Mouse (Mus musculus): ENCODE measurements at regions not wholly inside any gene's neighbourhood (a gene's known extent, or its start where the extent isn't known, plus 50 kb on each side); places are given as distances from the start of the nearest gene placed in this dataset.
"Not testable (repeated sequence)": the region's sequence is repeated elsewhere in the genome, so short reads cannot be mapped to it uniquely, and the experiment has no call there.

DNA sequence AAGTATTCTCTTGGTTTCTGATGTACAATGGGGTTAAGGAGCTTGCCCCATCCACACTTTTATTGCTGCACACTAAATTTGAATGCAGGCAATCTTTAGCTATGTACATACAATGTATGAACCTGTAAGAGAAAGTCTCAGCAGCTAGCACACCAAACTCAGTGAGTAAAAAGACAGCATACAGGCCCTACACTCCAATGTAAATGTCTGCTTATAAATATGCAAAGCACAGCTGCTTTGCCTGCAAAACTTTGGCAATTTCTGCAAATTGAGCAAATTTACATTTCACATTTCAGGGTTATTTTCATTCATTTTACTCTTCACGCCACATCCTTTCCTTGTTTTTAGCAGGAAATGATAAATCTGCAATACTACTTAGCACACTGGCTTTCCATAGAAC is 203.8 kb upstream of the Ptprz1 start:
- H3K27ac ChIP-seq, result no peak overlapping the region
- no peaks in the 10 kb centered on the region for H3K9me3 ChIP-seq (replicated peaks; ENCODE audit: low read length)
- H3K4me1 ChIP-seq (replicated peaks; ENCODE audit: insufficient read depth, low read length), result no peaks in the 10 kb centered on the region
- H3K9ac ChIP-seq (ENCODE audit: low read depth, low read length), result no peak overlapping the region
- no peaks in the 10 kb centered on the region for H3K36me3 ChIP-seq (ENCODE audit: insufficient read depth, low read length)
- no peak for TF ChIP-seq CTCF (IDR thresholded peaks at IDR 0.05; ENCODE audit: low read depth)
- ATAC-seq (replicated peaks; ENCODE audit: low FRiP score, low read depth) (no peak), DNase-seq (ENCODE audit: low spot score) (no peak)
- no peaks in the 10 kb centered on the region for H3K27me3 ChIP-seq (ENCODE audit: insufficient read depth, low read length)
- 83% methylated on average over 1 of the region's 1 CpGs for WGBS
- no peak overlapping the region for H3K4me3 ChIP-seq (replicated peaks; ENCODE audit: low read depth, low read length)
- no peak overlapping the region for H3K4me2 ChIP-seq (ENCODE audit: low read length)

DNA sequence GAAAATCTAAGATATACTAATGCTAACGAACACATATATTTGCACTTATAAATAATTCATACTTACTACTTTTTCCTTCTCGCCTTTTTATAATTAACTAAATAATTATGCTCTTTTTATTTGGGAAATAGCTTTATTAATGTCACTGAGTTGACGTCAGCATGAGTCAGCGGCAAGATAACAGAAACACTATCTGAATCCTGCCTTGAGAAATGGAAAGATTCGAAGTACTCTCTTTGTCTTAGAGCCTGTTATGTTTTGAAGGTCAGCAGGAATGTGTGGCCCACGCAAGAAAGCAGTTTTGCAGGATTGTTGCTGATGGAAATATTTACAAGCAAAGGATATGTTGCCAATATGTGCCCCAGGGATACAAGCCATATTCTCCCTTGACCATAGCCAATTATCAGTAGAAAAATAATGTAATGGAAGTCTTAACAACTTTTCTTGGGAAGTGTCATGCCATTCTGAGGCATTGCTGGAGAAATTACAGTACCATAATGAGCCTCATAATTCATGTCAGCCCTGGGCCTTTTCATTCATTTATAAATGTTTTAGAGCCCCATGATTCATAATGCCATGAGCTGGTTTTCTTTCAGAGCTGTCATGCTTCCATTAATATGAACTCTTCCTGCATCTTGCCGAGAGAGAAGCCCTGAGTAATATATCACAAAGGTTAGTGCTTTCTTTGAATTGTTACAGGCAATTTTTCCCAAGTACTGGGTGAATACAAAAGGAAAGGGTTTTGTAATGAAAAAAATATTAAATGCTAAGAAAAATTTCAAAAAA is 206.9 kb upstream of the Ptprz1 start:
- 64% methylated on average over 7 of the region's 7 CpGs for WGBS
- no peaks in the 10 kb centered on the region for H3K36me3 ChIP-seq (ENCODE audit: insufficient read depth, low read length)
- no peak overlapping the region for H3K4me2 ChIP-seq (ENCODE audit: low read length)
- no peak for TF ChIP-seq CTCF (IDR thresholded peaks at IDR 0.05; ENCODE audit: low read depth)
- no peak overlapping the region for H3K27ac ChIP-seq
- H3K4me1 ChIP-seq (replicated peaks; ENCODE audit: insufficient read depth, low read length), result no peaks in the 10 kb centered on the region
- DNase-seq (ENCODE audit: low spot score) (no peak), ATAC-seq (replicated peaks; ENCODE audit: low FRiP score, low read depth) (no peak)
- H3K4me3 ChIP-seq (replicated peaks; ENCODE audit: low read depth, low read length), result no peak overlapping the region
- no peaks in the 10 kb centered on the region for H3K9me3 ChIP-seq (replicated peaks; ENCODE audit: low read length)
- H3K27me3 ChIP-seq (ENCODE audit: insufficient read depth, low read length), result no peaks in the 10 kb centered on the region
- no peak overlapping the region for H3K9ac ChIP-seq (ENCODE audit: low read depth, low read length)

DNA sequence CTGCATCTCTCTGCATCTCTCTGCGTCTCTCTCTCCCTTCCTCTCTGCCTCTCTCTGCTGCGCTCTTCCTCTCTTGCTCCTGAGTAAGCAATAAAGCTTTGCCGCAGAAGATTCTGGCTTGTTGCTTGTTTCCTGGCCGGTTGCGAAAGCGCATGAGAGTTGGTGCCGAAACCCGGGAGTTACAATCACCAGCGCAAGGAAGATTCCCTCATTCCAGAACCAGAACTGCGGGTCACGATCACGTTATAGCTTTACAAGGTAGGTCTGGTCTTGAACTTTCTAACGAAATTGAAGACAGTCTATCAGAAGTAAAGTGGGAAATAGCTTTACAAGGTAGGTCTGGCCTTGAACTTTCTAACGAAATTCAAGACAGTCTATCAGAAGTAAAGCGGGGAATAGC is 217.9 kb upstream of the Ptprz1 start:
- H3K36me3 ChIP-seq (ENCODE audit: insufficient read depth, low read length); H3K27me3 ChIP-seq (ENCODE audit: insufficient read depth, low read length); H3K4me1 ChIP-seq (replicated peaks; ENCODE audit: insufficient read depth, low read length); H3K4me2 ChIP-seq (ENCODE audit: low read length); DNase-seq (ENCODE audit: low spot score); ATAC-seq (replicated peaks; ENCODE audit: low FRiP score, low read depth); H3K9ac ChIP-seq (ENCODE audit: low read depth, low read length); H3K27ac ChIP-seq; H3K4me3 ChIP-seq (replicated peaks; ENCODE audit: low read depth, low read length); H3K9me3 ChIP-seq (replicated peaks; ENCODE audit: low read length): not testable (repeated sequence)
- WGBS, result 94% methylated on average over 14 of the region's 15 CpGs

DNA sequence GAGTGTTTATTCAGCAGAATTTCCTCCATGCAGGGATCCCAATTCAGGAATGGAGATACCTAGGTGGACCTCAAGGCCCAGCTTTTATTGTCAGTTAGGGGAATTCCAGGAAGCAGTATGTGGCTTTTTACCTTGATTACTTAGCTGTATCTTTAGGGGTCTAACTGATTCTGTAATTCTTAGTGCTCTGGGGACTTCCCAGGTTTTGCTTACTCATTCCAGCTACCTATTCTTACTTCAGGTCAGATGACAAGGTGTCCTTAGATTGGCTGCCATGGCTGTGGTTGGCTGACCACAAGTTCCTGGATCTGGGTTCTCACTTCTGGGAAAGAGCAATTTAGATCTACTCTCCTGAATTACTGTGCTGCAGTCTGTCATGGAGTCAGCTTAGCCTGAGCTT is 235.2 kb upstream of the Ptprz1 start:
- DNase-seq (ENCODE audit: low spot score), result no peak
- no peaks in the 10 kb centered on the region for H3K36me3 ChIP-seq (ENCODE audit: insufficient read depth, low read length)
- TF ChIP-seq CTCF (IDR thresholded peaks at IDR 0.05; ENCODE audit: low read depth), result no peak

DNA sequence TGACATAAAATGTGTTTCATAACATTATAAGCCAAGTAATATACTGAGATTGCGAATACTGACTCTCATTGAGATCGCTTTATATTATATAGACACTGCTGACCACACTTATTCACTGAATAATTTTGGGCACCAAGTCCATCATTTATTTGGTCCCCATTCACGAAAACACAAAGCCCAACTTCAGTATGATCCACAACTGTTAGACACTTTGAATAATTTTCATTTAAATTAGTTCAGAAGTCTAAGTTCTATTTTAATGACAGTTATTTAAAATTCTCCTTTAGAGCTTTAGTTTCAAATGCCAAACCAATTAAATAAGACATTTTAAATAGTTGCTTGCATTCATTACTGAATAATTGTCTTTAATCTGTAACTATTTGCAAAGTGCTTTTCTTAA is 240.2 kb upstream of the Ptprz1 start:
- Histone ChIP-seq H3K4me2 (ENCODE audit: low read length) (no peak overlapping the region), H3K9me3 (replicated peaks; ENCODE audit: low read length) (no peaks in the 10 kb centered on the region), H3K27ac (no peak overlapping the region), H3K4me1 (replicated peaks; ENCODE audit: insufficient read depth, low read length) (no peaks in the 10 kb centered on the region), H3K9ac (ENCODE audit: low read depth, low read length) (no peak overlapping the region), H3K36me3 (ENCODE audit: insufficient read depth, low read length) (no peaks in the 10 kb centered on the region), H3K27me3 (ENCODE audit: insufficient read depth, low read length) (no peaks in the 10 kb centered on the region), H3K4me3 (replicated peaks; ENCODE audit: low read depth, low read length) (no peak overlapping the region)
- ATAC-seq (replicated peaks; ENCODE audit: low FRiP score, low read depth) (no peak), DNase-seq (ENCODE audit: low spot score) (no peak)
- no peak for TF ChIP-seq CTCF (IDR thresholded peaks at IDR 0.05; ENCODE audit: low read depth)
- WGBS, result 89% methylated on average over 3 of the region's 3 CpGs

More for the DNA sequence above, 235.2 kb upstream of the Ptprz1 start:
- no peaks in the 10 kb centered on the region for H3K4me1 ChIP-seq (replicated peaks; ENCODE audit: insufficient read depth, low read length)
- H3K4me3 ChIP-seq (replicated peaks; ENCODE audit: low read depth, low read length), result no peak overlapping the region
- H3K4me2 ChIP-seq (ENCODE audit: low read length), result no peak overlapping the region
- H3K9me3 ChIP-seq (replicated peaks; ENCODE audit: low read length), result no peaks in the 10 kb centered on the region
- ATAC-seq (replicated peaks; ENCODE audit: low FRiP score, low read depth), result no peak
- H3K27ac ChIP-seq, result no peak overlapping the region
- no peaks in the 10 kb centered on the region for H3K27me3 ChIP-seq (ENCODE audit: insufficient read depth, low read length)
- H3K9ac ChIP-seq (ENCODE audit: low read depth, low read length), result no peak overlapping the region

DNA sequence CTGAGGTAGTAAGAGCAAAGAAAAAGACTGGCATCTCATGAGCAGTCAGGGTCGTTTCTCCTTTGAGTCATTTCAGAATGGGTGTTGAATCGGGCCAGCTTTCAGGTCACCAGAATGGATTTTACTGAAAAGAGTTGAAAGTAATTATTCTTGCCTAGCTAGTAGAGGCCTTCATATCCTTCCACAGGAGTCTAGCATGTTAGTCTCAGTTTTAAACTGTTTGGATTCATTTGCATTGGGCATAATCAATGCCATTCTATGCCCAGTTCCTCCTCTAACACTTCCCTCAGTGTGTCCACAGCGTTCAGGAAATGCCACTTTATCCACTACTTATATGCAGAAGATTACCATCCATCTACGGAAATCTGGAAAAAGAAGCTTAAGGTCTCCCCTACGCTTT is 240.6 kb upstream of the Ptprz1 start:
- Histone ChIP-seq H3K27me3 (ENCODE audit: insufficient read depth, low read length) (no peaks in the 10 kb centered on the region), H3K4me3 (replicated peaks; ENCODE audit: low read depth, low read length) (no peak overlapping the region), H3K4me2 (ENCODE audit: low read length) (no peak overlapping the region), H3K4me1 (replicated peaks; ENCODE audit: insufficient read depth, low read length) (no peaks in the 10 kb centered on the region), H3K9ac (ENCODE audit: low read depth, low read length) (no peak overlapping the region), H3K27ac (no peak overlapping the region), H3K36me3 (ENCODE audit: insufficient read depth, low read length) (no peaks in the 10 kb centered on the region), H3K9me3 (replicated peaks; ENCODE audit: low read length) (no peaks in the 10 kb centered on the region)
- no peak for TF ChIP-seq CTCF (IDR thresholded peaks at IDR 0.05; ENCODE audit: low read depth)
- DNase-seq (ENCODE audit: low spot score) (no peak), ATAC-seq (replicated peaks; ENCODE audit: low FRiP score, low read depth) (no peak)
- 81% methylated on average over 5 of the region's 5 CpGs for WGBS

DNA sequence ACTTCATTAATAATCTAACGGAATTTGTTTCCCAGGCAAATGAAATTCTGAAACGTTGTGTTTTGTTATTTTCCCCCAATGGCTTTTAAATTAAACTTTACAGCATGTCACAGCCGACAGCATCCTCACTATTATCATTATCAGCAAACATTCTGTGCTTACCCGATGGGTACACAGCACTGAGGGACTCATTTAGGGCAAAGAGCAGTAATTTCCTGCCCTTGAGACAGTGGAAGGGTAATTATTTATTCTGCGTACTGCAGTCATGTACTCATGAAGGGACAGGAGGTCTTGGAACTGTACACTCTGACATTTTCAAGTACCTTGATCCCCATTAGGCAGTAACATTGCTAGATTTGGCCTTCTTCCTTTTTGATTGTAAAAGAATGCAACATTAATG is 235.5 kb upstream of the Fam3c start:
- no peaks in the 10 kb centered on the region for H3K9me3 ChIP-seq (replicated peaks; ENCODE audit: low read length)
- ATAC-seq (replicated peaks; ENCODE audit: low FRiP score, low read depth) (no peak), DNase-seq (ENCODE audit: low spot score) (no peak)
- 66% methylated on average over 5 of the region's 5 CpGs for WGBS
- no peak for TF ChIP-seq CTCF (IDR thresholded peaks at IDR 0.05; ENCODE audit: low read depth)
- no peak overlapping the region for H3K4me3 ChIP-seq (replicated peaks; ENCODE audit: low read depth, low read length)
- no peaks in the 10 kb centered on the region for H3K36me3 ChIP-seq (ENCODE audit: insufficient read depth, low read length)
- no peak overlapping the region for H3K9ac ChIP-seq (ENCODE audit: low read depth, low read length)
- no peaks in the 10 kb centered on the region for H3K27me3 ChIP-seq (ENCODE audit: insufficient read depth, low read length)
- no peak overlapping the region for H3K27ac ChIP-seq
- H3K4me2 ChIP-seq (ENCODE audit: low read length), result no peak overlapping the region
- no peaks in the 10 kb centered on the region for H3K4me1 ChIP-seq (replicated peaks; ENCODE audit: insufficient read depth, low read length)

Measured in kidney, postnatal 0 days (tissue).